8 mouse cellular contexts compared by ENCODE assay signal in genomic region chr8:70872643-70873363, GRCm38 (mm10). TPM values are rescaled to one million over a fixed set of nuclear protein-coding genes. Genes with fewer than 3 reads are reported as not detected.
DNase-seq lines count a peak whose midpoint lies in the region; ATAC-seq and TF ChIP-seq lines count a peak whose summit lies in the region.

No protein-coding gene starts in this region.

- peak overlapping the region; percentile 78 for H3K4me3 ChIP-seq in liver, adult 2 months (ENCODE audit: insufficient read depth, low read depth, low read length)
- peak overlapping the region; percentile 71 for H3K4me3 ChIP-seq in cortical plate, adult 2 months (ENCODE audit: insufficient read depth, low read length)
- H3K4me3 ChIP-seq in intestine, embryonic 14.5 days (ENCODE audit: low read depth, low read length), result peak overlapping the region; percentile 85
- peak overlapping the region; percentile 77 for H3K4me3 ChIP-seq in neural tube, embryonic 12.5 days

- no peaks in the 10 kb centered on the region for H3K79me2 ChIP-seq in liver, adult 2 months (ENCODE audit: control insufficient read depth, insufficient read depth, low read length)

- H3K36me3 ChIP-seq in liver, adult 2 months (ENCODE audit: control insufficient read depth, insufficient read depth, low read length), result no peaks in the 10 kb centered on the region
- H3K36me3 ChIP-seq in intestine, embryonic 14.5 days (ENCODE audit: control insufficient read depth, insufficient read depth, low read length), result peaks cover 5% of the 10 kb centered on the region; the same call in 1 of the 2 replicates
- peaks cover 6% of the 10 kb centered on the region for H3K36me3 ChIP-seq in neural tube, embryonic 12.5 days

- no peaks in the 10 kb centered on the region for H3K9me3 ChIP-seq in intestine, embryonic 14.5 days (ENCODE audit: control insufficient read depth, low read length)
- H3K9me3 ChIP-seq in neural tube, embryonic 12.5 days, result no peaks in the 10 kb centered on the region

- TF ChIP-seq POLR2A in liver, adult 2 months (IDR thresholded peaks at IDR 0.05; ENCODE audit: extremely low read depth, insufficient read depth, low read length), result no peak
- no peak for TF ChIP-seq POLR2A in cortical plate, adult 2 months (IDR thresholded peaks at IDR 0.05; ENCODE audit: extremely low read depth, insufficient read depth, low read length)

- H3K27me3 ChIP-seq in liver, adult 2 months (ENCODE audit: control insufficient read depth, insufficient read depth, low read length), result no peaks in the 10 kb centered on the region
- no peaks in the 10 kb centered on the region for H3K27me3 ChIP-seq in intestine, embryonic 14.5 days (replicated peaks; ENCODE audit: control insufficient read depth, insufficient read depth, low read length)
- H3K27me3 ChIP-seq in neural tube, embryonic 12.5 days (replicated peaks), result no peaks in the 10 kb centered on the region

- ATAC-seq in intestine, embryonic 14.5 days (replicated peaks; ENCODE audit: low FRiP score, low TSS enrichment, low read depth), result no peak
- ATAC-seq in neural tube, embryonic 12.5 days (ENCODE audit: low FRiP score, low read depth), result no peak

- DNase-seq in liver, adult 2 months (ENCODE audit: extremely low read depth, low read depth, low spot score), result peak; percentile 34
- DNase-seq in liver, result no peak
- no peak for DNase-seq in intestine, embryonic 14.5 days (ENCODE audit: low spot score)
- no peak for DNase-seq in thymus, postnatal 10 days (ENCODE audit: low spot score in 2 of 2)
- no peak for DNase-seq in cerebellum, adult 9-11 months
- DNase-seq in cerebellum, adult 9-10 months, result no peak

- no peak overlapping the region; the same call in 1 of the 2 replicates for H3K27ac ChIP-seq in liver, adult 2 months (replicated peaks; ENCODE audit: insufficient read depth, low read depth, low read length)
- H3K27ac ChIP-seq in cortical plate, adult 2 months (ENCODE audit: insufficient read depth, low read length), result peak overlapping the region; percentile 31; the same call in 1 of the 2 replicates
- H3K27ac ChIP-seq in intestine, embryonic 14.5 days (ENCODE audit: low read depth), result peak overlapping the region; percentile 88
- H3K27ac ChIP-seq in neural tube, embryonic 12.5 days, result peak overlapping the region; percentile 27; the same call in 1 of the 2 replicates

- H3K4me1 ChIP-seq in liver, adult 2 months (ENCODE audit: control insufficient read depth, insufficient read depth, low read length), result 0 out of 2 replicates have a peak, but pooled peaks cover 2% of the 10 kb centered on the region
- no peaks in the 10 kb centered on the region for H3K4me1 ChIP-seq in cortical plate, adult 2 months (ENCODE audit: control insufficient read depth, insufficient read depth, low read length)
- peaks cover 14% of the 10 kb centered on the region for H3K4me1 ChIP-seq in intestine, embryonic 14.5 days (replicated peaks; ENCODE audit: control insufficient read depth, insufficient read depth, low read length)
- H3K4me1 ChIP-seq in neural tube, embryonic 12.5 days, result peaks cover 30% of the 10 kb centered on the region

- peak overlapping the region; percentile 94 for H3K4me2 ChIP-seq in intestine, embryonic 14.5 days (ENCODE audit: low read length)
- H3K4me2 ChIP-seq in neural tube, embryonic 12.5 days (replicated peaks), result peak overlapping the region; percentile 90

- H3K9ac ChIP-seq in liver, adult 2 months (ENCODE audit: low read depth, low read length), result peak overlapping the region; percentile 82
- peak overlapping the region; percentile 78 for H3K9ac ChIP-seq in intestine, embryonic 14.5 days (ENCODE audit: low read length)
- peak overlapping the region; percentile 79 for H3K9ac ChIP-seq in neural tube, embryonic 12.5 days

- WGBS in liver, adult 2 months, result 4% methylated on average over 31 of the region's 31 CpGs
- WGBS in intestine, embryonic 14.5 days, result 3% methylated on average over 31 of the region's 31 CpGs
- WGBS in neural tube, embryonic 12.5 days, result 7% methylated on average over 31 of the region's 31 CpGs

- no peak for TF ChIP-seq CTCF in liver, adult 2 months (IDR thresholded peaks at IDR 0.05; ENCODE audit: low read depth, low read length)
- TF ChIP-seq CTCF in cortical plate, adult 2 months (IDR thresholded peaks at IDR 0.05; ENCODE audit: extremely low read depth, insufficient read depth, low read length), result no peak

RNA-seq across cellular contexts. Expression of gene Ccdc124, which starts 0.9 kb away (rescaled TPM):
- 17.2 and 22.1 TPM in 2 replicates for total RNA-seq in liver, adult 2 months (2014; rRNA removed)
- polyA plus RNA-seq in liver, adult 2 months (2012; rRNA removed), result 34.0 and 34.4 TPM in 2 replicates
- polyA plus RNA-seq in cortical plate, adult 2 months (2012; rRNA removed), result 176 and 182 TPM in 2 replicates
- 97.3 and 105 TPM in 2 replicates for polyA plus RNA-seq in intestine, embryonic 14.5 days (2014; fragmentation: Nextera tagmentation; extraction: Ambion mirVana)
- polyA plus RNA-seq in neural tube, embryonic 12.5 days (2016; fragmentation: Nextera tagmentation; extraction: Ambion mirVana), result 142 and 145 TPM in 2 replicates

RNA-seq across cellular contexts. Expression of gene Kcnn1, which starts 9.7 kb away (rescaled TPM):
- 6.2 and 6.4 TPM in 2 replicates for total RNA-seq in liver, adult 2 months (2014; rRNA removed)
- 8.4 and 10.6 TPM in 2 replicates for polyA plus RNA-seq in liver, adult 2 months (2012; rRNA removed)
- polyA plus RNA-seq in cortical plate, adult 2 months (2012; rRNA removed), result 30.2 and 36.0 TPM in 2 replicates
- 1.6 and 2.1 TPM in 2 replicates for polyA plus RNA-seq in intestine, embryonic 14.5 days (2014; fragmentation: Nextera tagmentation; extraction: Ambion mirVana)
- polyA plus RNA-seq in neural tube, embryonic 12.5 days (2016; fragmentation: Nextera tagmentation; extraction: Ambion mirVana), result 24.8 and 26.4 TPM in 2 replicates

RNA-seq across cellular contexts. Expression of gene Slc5a5, which starts 19.8 kb away (rescaled TPM):
- not detected in 2 replicates for total RNA-seq in liver, adult 2 months (2014; rRNA removed)
- polyA plus RNA-seq in liver, adult 2 months (2012; rRNA removed), result not detected in 2 replicates
- polyA plus RNA-seq in cortical plate, adult 2 months (2012; rRNA removed), result 15.9 and 16.0 TPM in 2 replicates
- polyA plus RNA-seq in intestine, embryonic 14.5 days (2014; fragmentation: Nextera tagmentation; extraction: Ambion mirVana), result 0.32 and 0.45 TPM in 2 replicates
- 0.91 and 1.5 TPM in 2 replicates for polyA plus RNA-seq in neural tube, embryonic 12.5 days (2016; fragmentation: Nextera tagmentation; extraction: Ambion mirVana)

RNA-seq across cellular contexts. Expression of gene Rpl18a, which starts 24.4 kb away (rescaled TPM):
- total RNA-seq in liver, adult 2 months (2014; rRNA removed), result 318 and 506 TPM in 2 replicates
- polyA plus RNA-seq in liver, adult 2 months (2012; rRNA removed), result 1,953 and 2,350 TPM in 2 replicates
- polyA plus RNA-seq in cortical plate, adult 2 months (2012; rRNA removed), result 1,503 and 1,518 TPM in 2 replicates
- 6,009 and 6,086 TPM in 2 replicates for polyA plus RNA-seq in intestine, embryonic 14.5 days (2014; fragmentation: Nextera tagmentation; extraction: Ambion mirVana)
- polyA plus RNA-seq in neural tube, embryonic 12.5 days (2016; fragmentation: Nextera tagmentation; extraction: Ambion mirVana), result 2,364 and 2,595 TPM in 2 replicates

RNA-seq across cellular contexts. Expression of gene Map1s, which starts 32.9 kb away (rescaled TPM):
- 1.8 and 3.0 TPM in 2 replicates for total RNA-seq in liver, adult 2 months (2014; rRNA removed)
- polyA plus RNA-seq in liver, adult 2 months (2012; rRNA removed), result 4.6 and 8.7 TPM in 2 replicates
- 62.2 and 62.3 TPM in 2 replicates for polyA plus RNA-seq in cortical plate, adult 2 months (2012; rRNA removed)
- polyA plus RNA-seq in intestine, embryonic 14.5 days (2014; fragmentation: Nextera tagmentation; extraction: Ambion mirVana), result 43.8 and 44.7 TPM in 2 replicates
- 59.3 and 62.6 TPM in 2 replicates for polyA plus RNA-seq in neural tube, embryonic 12.5 days (2016; fragmentation: Nextera tagmentation; extraction: Ambion mirVana)
